17 mouse cellular contexts compared by ENCODE assay signal in genomic region chr12:46753096-46753495, GRCm38 (mm10).
A peak's percentile ranks its signal among the peaks of the same experiment; 100 is the strongest.
DNase-seq lines count a peak whose midpoint lies in the region; TF ChIP-seq lines count a peak whose summit lies in the region.
"Had no signal": no experiment of that assay in that cellular context is flagged by ENCODE, and none has a peak within 500 bp of the region (broad histone marks: within the 10 kb centered on the region; RNA-seq: fewer than 3 reads in every experiment).

No protein-coding gene starts in this region.

- H3K36me3 ChIP-seq in MEL (ENCODE audit: control insufficient read depth in 1 of 2, insufficient read depth in 2 of 2, low read length in 2 of 2) = peaks cover 0 to 10% of the 10 kb centered on the region in 2 experiments; a peak in 2 of 4 replicates

- TF ChIP-seq RAD21 in MEL (IDR thresholded peaks at IDR 0.05; ENCODE audit: low read depth, low read length) = no peak

- H3K27ac ChIP-seq in MEL (ENCODE audit: control insufficient read depth, low read depth, low read length) = no peak overlapping the region

- no peaks in the 10 kb centered on the region for H3K27me3 ChIP-seq in MEL (ENCODE audit: control insufficient read depth in 1 of 2, insufficient read depth in 2 of 2, low read length in 2 of 2)
- H3K27me3 ChIP-seq: CH12.LX, Patski had no signal

- no peak for TF ChIP-seq POLR2A in MEL (IDR thresholded peaks at IDR 0.05; ENCODE audit: control insufficient read depth in 1 of 2, insufficient read depth in 1 of 2, low read depth in 1 of 2, low read length in 2 of 2, poor library complexity in 1 of 2)

- peak; percentile 27 for DNase-seq in MEL (ENCODE audit: low read depth, low spot score)
- DNase-seq in testis, postnatal 14 days (ENCODE audit: low spot score) = no peak
- DNase-seq: adrenal gland, adult 2 months; adrenal gland, adult 8-10 months; adrenal gland, postnatal 10 days; adrenal gland, postnatal 14 days; adrenal gland, postnatal 25 days; adrenal gland, postnatal 36 days; B cell, adult 2 months; cerebellum, adult 11 months; cerebellum, adult 11-12 months; cerebellum, adult 18-20 months; cerebellum, adult 2 months; cerebellum, adult 8-10 months had no signal

- no peak overlapping the region for H3K4me3 ChIP-seq in MEL (ENCODE audit: control insufficient read depth in 1 of 2, insufficient read depth in 1 of 2, low read depth in 2 of 2, low read length in 2 of 2)

- no peak for TF ChIP-seq CTCF in MEL (IDR thresholded peaks at IDR 0.05 in 2 of 3, conservative IDR thresholded peaks at IDR 0.05 in 1 of 3; ENCODE audit: control insufficient read depth in 1 of 3, insufficient read depth in 1 of 3, low read depth in 2 of 3, low read length in 3 of 3, poor library complexity in 1 of 3, severe bottlenecking in 1 of 3)

- TF ChIP-seq EP300 in MEL (IDR thresholded peaks at IDR 0.05; ENCODE audit: low read depth in 1 of 2, low read length in 2 of 2) = peak; percentile 79 to 87

- H3K9ac ChIP-seq in MEL (ENCODE audit: control insufficient read depth, low read depth, low read length, poor library complexity, severe bottlenecking) = no peak overlapping the region

- no peaks in the 10 kb centered on the region for H3K79me2 ChIP-seq in MEL (ENCODE audit: control insufficient read depth, insufficient read depth, low read length, poor library complexity)

- H3K9me3 ChIP-seq in MEL (replicated peaks; ENCODE audit: insufficient read depth, low read length) = no peaks in the 10 kb centered on the region
- H3K9me3 ChIP-seq: G1E had no signal

- H3K4me1 ChIP-seq in MEL (ENCODE audit: control insufficient read depth in 1 of 2, insufficient read depth in 2 of 2, low read length in 2 of 2) = peaks cover 8 to 9% of the 10 kb centered on the region in 2 experiments

TF ChIP-seq in MEL, 35 proteins besides CTCF, POLR2A, EP300 and RAD21:
- peak; percentile 43 for TF ChIP-seq TAL1 (IDR thresholded peaks at IDR 0.05; ENCODE audit: low read length)
- no peak for TF ChIP-seq E2F4 (IDR thresholded peaks at IDR 0.05; ENCODE audit: borderline replicate concordance, low read depth, low read length)
- TF ChIP-seq RCOR1 (IDR thresholded peaks at IDR 0.05; ENCODE audit: low read depth, low read length) = peak; percentile 38; the same call in 1 of the 2 replicates
- TF ChIP-seq GATA1 (IDR thresholded peaks at IDR 0.05; ENCODE audit: low read depth, low read length) = peak; percentile 69; the same call in 1 of the 2 replicates
- no peak for TF ChIP-seq MAZ (IDR thresholded peaks at IDR 0.05; ENCODE audit: low read depth, low read length)
- TF ChIP-seq TCF12 (IDR thresholded peaks at IDR 0.05; ENCODE audit: low read depth, low read length) = peak; percentile 78
- no peak for TF ChIP-seq BHLHE40 (IDR thresholded peaks at IDR 0.05; ENCODE audit: borderline replicate concordance, low read depth, low read length)
- peak; percentile 36; the same call in 1 of the 2 replicates for TF ChIP-seq ETS1 (IDR thresholded peaks at IDR 0.05; ENCODE audit: low read depth, low read length)
- no peak for TF ChIP-seq ZKSCAN1 (IDR thresholded peaks at IDR 0.05; ENCODE audit: low read depth, low read length)
